Mouse (Mus musculus): Measurements from ENCODE around the gene 3110082I17Rik.

- TF ChIP-seq CTCF (IDR thresholded peaks at IDR 0.05; ENCODE audit: extremely low read depth, insufficient read length, insufficient replicate concordance, low read depth, low read length) = peak; percentile 78; the same call in 1 of the 2 replicates
- no peak for TF ChIP-seq POLR2A (IDR thresholded peaks at IDR 0.05; ENCODE audit: low read depth, low read length)
Observed at GRCm38 (mm10) chr5:139353496-139353895, 106.8 kb downstream of the 3110082I17Rik start.
